Mouse (Mus musculus): ENCODE results near the gene Rad23b.

DNA sequence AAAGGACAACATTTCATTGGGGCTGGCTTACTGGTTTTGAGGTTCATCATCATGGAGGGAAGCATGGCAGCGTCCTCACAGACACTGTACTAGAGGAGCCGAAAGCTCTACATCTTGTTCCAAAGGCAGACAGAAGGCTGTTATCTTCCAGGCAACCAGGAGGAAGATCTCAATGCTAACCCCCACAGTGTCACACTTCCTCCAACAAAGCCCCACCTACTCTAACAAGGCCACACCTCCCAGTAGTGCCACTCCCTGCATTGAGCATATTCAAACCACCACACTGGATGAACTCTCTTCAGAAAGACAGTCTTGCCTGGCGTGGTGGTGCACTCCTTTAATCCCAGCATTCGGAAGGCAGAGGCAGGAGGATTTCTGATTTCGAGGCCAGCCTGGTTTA, 7.2 kb upstream of the Rad23b start:
- TF ChIP-seq CTCF (IDR thresholded peaks at IDR 0.05) (no peak), EP300 (IDR thresholded peaks at IDR 0.05) (no peak)
